Mouse (Mus musculus) left cerebral cortex, adult 11 months (tissue): ENCODE results near the gene Treml1.
"Not testable (repeated sequence)": the region's sequence is repeated elsewhere in the genome, so short reads cannot be mapped to it uniquely, and the experiment has no call there.

Experiments
- DNase-seq: peaks from one replicate; pipeline ENCODE4 v3.0.0; 2022; ENCODE audit warnings: low spot score

Treml1 gene

DNA sequence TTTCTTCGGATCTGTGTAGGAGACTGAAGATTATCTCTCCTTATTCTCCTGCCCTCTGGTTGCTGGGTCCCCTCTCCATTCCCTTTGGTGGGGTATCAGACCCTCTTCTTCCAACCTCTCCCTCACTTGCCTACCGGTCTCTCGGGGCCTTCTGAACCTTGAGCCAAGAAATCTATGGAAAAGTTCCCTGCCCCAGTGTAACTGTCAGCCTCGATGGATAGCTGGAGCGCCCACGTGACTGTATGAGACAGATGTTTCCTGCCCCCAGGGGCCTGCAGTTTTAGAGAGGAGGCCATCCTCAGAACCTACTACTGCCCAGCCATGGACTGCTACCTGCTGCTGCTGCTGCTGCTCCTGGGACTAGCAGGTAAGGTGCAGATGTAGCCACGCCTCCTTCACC lies at the start of gene Treml1:
Gene Treml1, plus strand, starts transcription at position 301 of the 400 bp plus-strand sequence.
- no peak for DNase-seq

DNA sequence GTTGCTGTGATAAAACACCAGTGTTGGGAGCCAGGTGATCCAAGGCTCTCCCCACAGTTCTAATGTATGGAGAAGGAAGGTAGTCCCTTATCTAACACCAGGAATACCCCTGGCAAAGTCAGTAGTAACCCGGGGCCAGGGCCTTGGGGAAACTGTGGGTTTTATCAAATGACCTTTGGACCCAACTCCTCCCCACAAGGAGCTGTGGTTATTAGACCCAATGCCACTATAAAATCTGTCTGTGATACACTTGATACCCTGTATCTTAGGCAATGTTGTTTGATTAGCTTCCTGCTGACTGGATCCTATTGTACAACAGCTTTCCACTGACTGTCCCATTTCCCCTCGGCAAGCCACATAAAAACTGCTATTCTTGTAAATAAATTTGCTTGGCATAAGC lies 47.6 kb upstream of the Treml1 start:
- DNase-seq = no peak

DNA sequence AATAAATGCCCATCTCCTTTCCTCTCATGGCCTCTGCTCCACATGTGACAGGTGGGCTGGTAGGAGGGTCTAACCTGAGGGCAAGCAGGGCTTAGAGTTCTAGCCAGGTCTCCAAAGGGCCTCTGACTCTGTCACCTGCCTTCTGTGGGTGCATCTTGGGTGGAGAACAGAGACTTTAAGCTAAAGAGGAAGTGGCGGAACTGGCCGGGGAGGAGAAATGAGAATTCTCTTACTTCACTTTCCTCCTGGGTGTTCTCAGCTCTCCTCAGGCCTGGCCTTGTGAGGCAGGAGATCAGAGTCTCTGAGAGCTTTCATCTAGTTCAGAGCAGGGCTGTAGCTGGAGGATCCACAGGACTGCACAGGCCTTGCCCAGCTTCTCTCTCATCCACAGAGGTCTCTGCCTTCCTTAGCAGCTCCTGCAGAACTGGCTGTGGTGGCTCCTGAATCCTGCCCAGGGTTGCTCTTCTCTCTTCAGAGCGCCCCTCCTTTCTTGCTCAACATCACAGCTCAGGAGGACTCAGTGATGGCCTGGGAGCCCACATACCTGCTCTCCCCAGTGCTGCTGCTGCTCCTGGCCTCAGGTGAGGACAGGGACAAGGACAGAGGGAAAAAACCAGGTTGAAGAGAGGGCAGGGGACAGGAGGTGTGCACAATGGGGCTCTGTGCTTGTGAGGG lies 43.7 kb upstream of the Treml1 start, which contains the start of gene B430306N03Rik:
Gene B430306N03Rik, plus strand, starts transcription at position 237 of the 675 bp plus-strand sequence.
- DNase-seq = not testable (repeated sequence)

DNA sequence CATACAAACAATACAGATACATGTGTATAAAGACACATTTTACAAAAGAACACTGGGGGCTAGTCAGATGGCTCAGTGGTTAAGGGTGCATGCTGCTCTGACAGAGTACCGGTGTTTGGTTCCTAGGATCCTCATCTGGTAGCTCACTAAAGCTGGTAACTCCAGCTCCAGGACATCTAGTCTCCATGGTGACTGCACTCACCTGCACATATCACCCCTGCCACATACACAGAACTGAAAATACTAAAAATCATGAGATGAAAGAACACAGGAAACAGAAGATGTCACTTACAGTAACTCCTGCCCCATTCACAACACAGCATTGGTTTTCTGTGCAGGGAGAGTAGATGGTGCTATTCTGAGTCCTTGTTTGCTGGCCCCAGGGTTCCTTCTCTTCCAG lies 41.0 kb upstream of the Treml1 start:
- no peak for DNase-seq

DNA sequence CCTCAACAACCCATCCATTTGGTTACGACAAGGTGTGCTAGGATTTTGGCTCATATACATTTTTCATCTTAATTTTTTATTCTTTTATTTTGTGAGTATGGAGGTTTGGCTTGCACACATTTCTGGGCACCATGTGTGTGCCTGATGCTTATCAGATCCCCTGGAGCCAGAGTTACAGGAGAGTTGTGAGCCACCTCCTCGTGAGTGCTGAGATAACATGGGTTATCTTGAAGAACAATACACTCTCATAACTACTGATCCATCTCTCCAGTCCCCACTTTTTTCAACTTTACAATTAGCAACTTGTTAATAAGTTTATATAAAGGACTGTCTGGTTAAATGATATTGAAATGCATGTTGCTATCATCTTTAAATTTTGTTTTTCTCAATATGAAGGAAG lies 38.4 kb upstream of the Treml1 start:
- DNase-seq = no peak

GRCm38 (mm10) chr17:48323236-48323635 lies 36.5 kb upstream of the Treml1 start:
- no peak for DNase-seq

- DNase-seq = no peak
Observed at GRCm38 (mm10) chr17:48324258-48324657, 35.5 kb upstream of the Treml1 start.

GRCm38 (mm10) chr17:48325093-48325492 lies 34.6 kb upstream of the Treml1 start:
- DNase-seq = no peak

DNA sequence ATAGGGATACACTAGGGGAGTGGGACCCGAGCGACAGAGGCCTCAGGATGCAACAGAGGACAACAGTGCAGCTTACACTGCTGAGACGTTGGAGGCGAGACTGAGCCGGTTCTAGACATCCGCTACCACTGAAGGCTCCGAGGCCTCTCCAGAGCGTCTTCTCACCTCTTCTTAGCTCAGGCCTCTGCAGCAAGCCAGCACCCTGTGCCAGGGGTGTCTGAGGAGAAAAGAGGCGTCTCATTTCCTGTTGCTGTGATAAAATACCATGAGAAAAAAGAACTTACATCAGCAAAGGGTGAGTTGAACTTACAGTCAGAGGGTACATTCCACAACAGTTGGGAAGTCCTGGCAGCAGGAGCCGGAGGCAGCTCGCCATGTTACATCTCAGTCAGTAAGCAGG lies 34.1 kb upstream of the Treml1 start:
- no peak for DNase-seq

GRCm38 (mm10) chr17:48326656-48327055 lies 33.1 kb upstream of the Treml1 start:
- peak; percentile 69 for DNase-seq

DNA sequence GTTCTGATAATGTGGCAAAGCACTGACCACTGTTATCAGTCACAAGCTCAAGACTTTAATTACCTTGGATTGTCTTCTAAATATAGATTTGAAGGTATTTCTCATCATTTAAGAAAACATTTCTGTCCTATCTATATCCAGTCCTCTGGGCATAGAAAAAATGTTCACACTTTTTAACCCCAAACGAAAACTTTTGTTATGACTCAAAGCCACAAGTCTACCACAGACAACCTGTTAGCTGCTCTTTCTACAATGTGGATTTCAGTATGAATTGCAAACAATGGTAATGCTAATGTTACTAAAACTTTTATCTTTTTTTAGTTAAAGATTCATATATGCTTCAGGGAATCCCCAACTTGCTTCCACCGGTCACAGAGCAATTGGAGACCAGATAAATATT lies 27.2 kb upstream of the Treml1 start:
- no peak for DNase-seq

GRCm38 (mm10) chr17:48334186-48334585 lies 25.5 kb upstream of the Treml1 start:
- DNase-seq = no peak

DNA sequence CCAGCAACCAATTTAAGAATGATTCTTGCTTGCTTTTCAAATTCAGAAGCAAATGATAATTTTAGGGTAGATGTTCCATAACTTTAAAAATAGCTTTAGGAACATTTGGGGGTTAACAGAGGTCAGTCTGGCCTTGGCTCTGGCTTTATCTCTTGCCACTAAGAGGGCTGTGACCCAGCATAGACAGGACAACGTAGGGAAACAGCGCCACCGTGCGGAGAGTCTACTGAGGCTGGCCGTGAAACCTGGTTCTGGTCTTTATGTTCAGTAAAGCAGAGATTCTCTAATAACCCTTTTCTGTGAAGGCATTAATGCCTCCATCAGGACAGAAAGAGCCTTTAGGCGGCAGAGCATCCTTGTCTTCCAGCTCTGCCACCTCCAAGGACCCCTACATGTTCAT lies 22.9 kb upstream of the Treml1 start:
- DNase-seq = peak; percentile 50

DNA sequence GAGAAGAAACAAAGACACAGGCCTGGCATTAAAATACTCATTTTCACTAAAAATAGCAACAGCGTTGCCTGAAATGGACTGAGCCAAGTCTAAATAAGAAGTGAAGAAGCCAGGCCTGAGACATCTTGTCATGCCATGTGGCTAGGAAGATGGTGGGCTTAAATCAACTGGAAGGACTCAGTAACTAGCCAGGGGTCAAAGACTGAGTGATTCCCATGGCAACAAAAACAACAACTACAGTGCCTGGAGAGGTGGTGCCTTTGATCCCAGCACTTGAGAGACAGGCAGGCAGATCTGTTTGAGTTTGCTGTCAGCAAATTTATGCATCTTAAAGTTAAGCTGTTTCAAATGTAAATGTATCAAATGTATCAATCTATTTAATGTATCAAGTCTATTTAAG lies 19.4 kb upstream of the Treml1 start:
- DNase-seq = no peak

DNA sequence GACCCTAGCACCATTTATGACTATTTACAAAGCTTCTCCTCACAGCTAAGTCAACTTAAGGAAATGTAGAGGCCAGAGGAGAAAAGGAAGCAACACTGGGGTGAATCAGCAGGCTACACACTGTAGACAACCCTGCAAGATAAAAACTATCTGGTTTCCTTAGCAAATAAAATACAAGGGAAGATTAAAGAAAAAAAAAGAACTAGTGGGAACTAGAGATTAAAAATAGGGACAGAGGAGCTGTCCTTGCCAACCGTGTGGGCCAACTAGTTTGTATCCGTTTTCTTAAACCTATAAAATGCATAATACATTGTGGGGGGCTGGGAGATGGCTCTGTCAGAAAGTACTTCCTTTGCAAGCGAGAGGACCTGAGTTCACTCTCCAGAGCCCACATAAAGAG lies 17.8 kb upstream of the Treml1 start:
- no peak for DNase-seq

GRCm38 (mm10) chr17:48343065-48343464 lies 16.7 kb upstream of the Treml1 start:
- DNase-seq = no peak

- no peak for DNase-seq
Observed at GRCm38 (mm10) chr17:48345824-48346223, 13.9 kb upstream of the Treml1 start.

GRCm38 (mm10) chr17:48346231-48346630 lies 13.5 kb upstream of the Treml1 start, which contains the start of gene Trem2:
Gene Trem2 (plus strand): TSS chr17:48346401.
- DNase-seq = no peak

DNA sequence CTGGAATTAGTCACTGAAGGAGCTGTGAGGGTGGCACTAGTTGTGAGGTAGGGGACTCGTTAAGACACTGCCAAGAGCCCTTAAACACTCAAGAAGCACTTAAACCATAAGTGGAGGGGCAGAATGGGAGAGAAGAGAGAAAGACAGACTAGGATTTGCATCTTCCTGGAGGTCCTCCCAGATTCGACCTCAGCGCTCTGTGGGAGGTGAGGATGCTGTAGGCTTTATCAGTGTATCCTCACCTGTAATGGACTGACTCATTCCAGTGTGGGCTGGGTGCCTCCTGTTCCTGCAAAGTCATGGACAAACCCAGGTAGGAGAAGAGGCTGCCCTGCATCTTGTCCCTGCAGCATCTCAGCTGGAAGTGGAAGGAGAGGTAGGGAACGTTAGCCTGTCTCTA lies 12.9 kb upstream of the Treml1 start:
- DNase-seq = no peak

DNA sequence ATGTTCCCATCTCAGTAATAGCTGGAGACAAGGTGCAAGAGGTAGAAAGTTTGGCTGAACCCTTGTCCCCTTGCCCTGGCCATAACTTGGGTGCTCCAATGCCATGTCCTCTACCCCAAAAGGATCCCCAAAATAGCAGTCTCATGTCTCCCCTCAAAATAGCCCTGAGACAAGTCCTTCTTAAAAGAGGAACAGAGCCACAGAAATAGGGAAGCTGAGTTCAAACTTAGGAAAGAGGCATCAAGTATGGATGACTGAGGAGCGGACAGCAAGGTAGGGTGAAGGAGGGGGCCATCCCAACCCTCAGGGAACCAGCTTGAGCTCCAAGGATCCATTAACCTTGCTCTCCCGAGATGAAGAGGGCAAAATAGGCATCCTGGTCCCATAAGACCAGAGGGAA lies 12.4 kb upstream of the Treml1 start:
- no peak for DNase-seq

GRCm38 (mm10) chr17:48350681-48351193 lies 9.0 kb upstream of the Treml1 start:
- DNase-seq = no peak

DNA sequence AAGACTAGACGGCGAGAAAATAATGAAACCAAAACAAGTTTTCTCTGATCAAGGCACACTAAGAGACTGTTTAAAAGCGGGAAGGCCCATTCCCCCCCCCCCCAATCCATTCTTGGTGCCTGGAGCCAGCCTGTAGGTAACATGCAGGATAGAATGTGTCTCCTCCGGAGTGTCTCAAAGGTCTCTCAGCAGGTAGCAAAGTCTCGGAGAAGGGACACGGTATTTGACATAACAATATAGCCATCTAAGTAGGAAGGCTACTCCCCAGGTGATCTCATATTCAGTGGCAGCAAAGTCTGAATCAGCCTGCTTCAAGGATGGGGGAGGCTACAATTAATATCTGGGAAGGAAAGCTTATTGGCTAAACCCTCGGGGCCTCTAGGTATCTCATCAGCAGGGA lies 6.7 kb upstream of the Treml1 start:
- DNase-seq = not testable (repeated sequence)

DNA sequence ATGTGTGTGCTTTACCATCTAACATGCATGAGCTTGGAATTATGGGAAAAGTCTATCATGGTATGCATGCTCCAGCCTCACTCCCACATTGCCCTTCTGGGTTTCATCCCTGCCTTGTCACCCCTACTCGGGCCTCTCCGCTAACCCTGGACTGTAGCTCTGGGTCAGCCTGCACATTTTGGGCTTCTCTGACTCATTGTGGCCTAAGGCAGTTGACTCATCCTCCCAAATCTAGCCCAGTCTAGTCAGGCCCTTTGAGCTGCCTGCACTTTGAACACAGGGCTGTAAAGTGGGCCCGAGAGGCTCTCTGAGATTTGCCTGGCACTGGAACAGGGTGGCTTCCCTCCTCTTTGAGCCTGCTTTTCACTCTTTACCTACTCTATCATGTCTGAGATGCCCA lies 3.9 kb upstream of the Treml1 start:
- no peak for DNase-seq

GRCm38 (mm10) chr17:48357892-48358291 lies 1.8 kb upstream of the Treml1 start:
- no peak for DNase-seq
